Mouse (Mus musculus) spleen, embryonic (tissue): ENCODE data around the gene Olfr1288.

Experiments
- CTCF ChIA-PET: fragments of 350-600 bp; sonication (Branson Sonifier 250); formaldehyde crosslinking; loops from one replicate; lab custom pipeline; 2022; lab: Charles Lee

Gene Olfr1288

GRCm38 (mm10) chr2:111473801-111474200 is at the start of gene Olfr1288:
TSS of gene Olfr1288 (plus strand) at chr2:111474101.
- CTCF ChIA-PET = no interaction called here

GRCm38 (mm10) chr2:111448842-111449241 is 25.1 kb upstream of the Olfr1288 start, which contains the start of gene Olfr1287:
TSS of gene Olfr1287 (plus strand) at chr2:111449142.
- CTCF ChIA-PET = no interaction called here

- CTCF ChIA-PET = no interaction called here
These were observed 6.6 kb downstream of the Olfr1288 start, which contains the start of gene Olfr1289 for GRCm38 (mm10) chr2:111480519-111480918. TSS of gene Olfr1289 (plus strand) at chr2:111480819.

GRCm38 (mm10) chr2:111493729-111494128 is 19.8 kb downstream of the Olfr1288 start, which contains the start of gene Olfr1290:
TSS of gene Olfr1290 (minus strand) at chr2:111493829.
- CTCF ChIA-PET = no interaction called here

DNA sequence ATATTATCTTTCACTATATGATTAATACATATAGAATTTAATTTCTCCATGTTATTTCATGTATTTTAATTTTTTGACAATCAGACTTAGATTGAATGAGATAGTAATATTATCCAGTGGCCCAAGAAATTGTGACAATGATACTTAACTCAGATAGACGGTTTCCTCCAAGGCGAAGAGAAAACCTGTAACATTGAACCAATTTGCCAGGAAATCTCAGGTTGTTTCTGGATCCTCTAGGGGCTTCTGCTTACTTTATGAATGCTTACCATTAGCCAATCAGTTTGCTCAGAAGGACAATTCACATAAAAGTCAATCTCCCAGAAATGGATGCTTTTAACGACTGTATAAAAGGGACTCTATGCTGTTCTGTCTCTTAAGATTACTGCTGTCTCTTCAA is 23.0 kb downstream of the Olfr1288 start, which contains the start of gene Olfr1291-ps1:
Gene Olfr1291-ps1 (plus strand): TSS at position 301 of the 400 bp plus-strand sequence.
- CTCF ChIA-PET = no interaction called here

- CTCF ChIA-PET = no interaction called here
These were observed 43.5 kb downstream of the Olfr1288 start for GRCm38 (mm10) chr2:111517451-111517850.

DNA sequence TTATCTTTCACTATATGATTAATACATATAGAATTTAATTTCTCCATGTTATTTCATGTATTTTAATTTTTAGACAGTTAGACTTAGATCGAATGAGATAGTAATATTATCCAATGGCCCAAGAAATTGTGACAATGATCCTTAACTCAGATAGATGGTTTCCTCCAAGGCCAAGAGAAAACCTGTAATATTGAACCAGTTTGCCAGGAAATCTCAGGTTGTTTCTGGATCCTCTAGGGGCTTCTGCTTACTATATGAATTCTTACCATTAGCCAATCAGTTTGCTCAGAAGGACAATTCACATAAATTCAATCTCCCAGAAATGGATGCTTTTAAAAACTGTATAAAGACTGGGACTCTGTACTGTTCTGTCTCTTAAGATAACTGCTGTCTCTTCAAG is 51.0 kb downstream of the Olfr1288 start, which contains the start of gene Olfr1293-ps:
Gene Olfr1293-ps (plus strand): TSS at position 301 of the 400 bp plus-strand sequence.
- CTCF ChIA-PET = no interaction called here
